Mouse (Mus musculus) heart, postnatal 36 days (tissue): ENCODE results near the gene Olfr905. TPM values are rescaled to one million over a fixed set of nuclear protein-coding genes. Genes with fewer than 3 reads are reported as not detected.

Experiments
- DNase-seq, 2 experiments: peaks; one replicate each; pipeline ENCODE4 v3.0.0; 2021 to 2022
- intact Hi-C: fragments of 180-260 bp; cut with DNase I; formaldehyde crosslinking; loops from one replicate; pipeline ENCODE4 v1.15.1; 2025
- total RNA-seq, 2 experiments: library from RNA; stranded (reverse); gene quantifications; 2 replicates each; pipeline ENCODE4 v1.2.3; 2021

The Olfr905 gene
- not detected for total RNA-seq

GRCm38 (mm10) chr9:38470807-38471206 lies at the start of gene Olfr905:
Gene Olfr905 (plus strand): TSS chr9:38471107.
- intact Hi-C loops: no loop called here
- no peak for DNase-seq

GRCm38 (mm10) chr9:38423801-38424200 lies 47.1 kb upstream of the Olfr905 start:
- intact Hi-C loops: no loop called here
- no peak for DNase-seq

GRCm38 (mm10) chr9:38427026-38427425 lies 43.9 kb upstream of the Olfr905 start:
- DNase-seq: no peak
- intact Hi-C loops: no loop called here

GRCm38 (mm10) chr9:38429155-38429554 lies 41.8 kb upstream of the Olfr905 start, which contains the start of gene Olfr901:
Gene Olfr901 (plus strand): TSS chr9:38429455.
- intact Hi-C loops: no loop called here

GRCm38 (mm10) chr9:38447352-38447751 lies 23.6 kb upstream of the Olfr905 start, which contains the start of gene Olfr902:
Gene Olfr902 (plus strand): TSS chr9:38447652.
- no peak for DNase-seq
- intact Hi-C loops: no loop called here

More at GRCm38 (mm10) chr9:38429155-38429554, 41.8 kb upstream of the Olfr905 start, which contains the start of gene Olfr901:
- no peak for DNase-seq

- intact Hi-C loops: no loop called here
- DNase-seq: no peak
Observed at GRCm38 (mm10) chr9:38462844-38463243, 8.1 kb upstream of the Olfr905 start, which contains the start of gene Olfr904. Gene Olfr904 (plus strand): TSS chr9:38463144.

- intact Hi-C loops: no loop called here
Observed at GRCm38 (mm10) chr9:38486785-38487184, 15.9 kb downstream of the Olfr905 start, which contains the start of gene Olfr906. Gene Olfr906 (plus strand): TSS chr9:38487085.

GRCm38 (mm10) chr9:38495501-38495900 lies 24.6 kb downstream of the Olfr905 start, which contains the start of gene Olfr907:
Gene Olfr907 (plus strand): TSS chr9:38495801.
- intact Hi-C loops: no loop called here
- no peak for DNase-seq

More at GRCm38 (mm10) chr9:38486785-38487184, 15.9 kb downstream of the Olfr905 start, which contains the start of gene Olfr906:
- no peak for DNase-seq

- intact Hi-C loops: no loop called here
- DNase-seq: no peak
Observed at GRCm38 (mm10) chr9:38512353-38512752, 41.4 kb downstream of the Olfr905 start.

- intact Hi-C loops: no loop called here
Observed at GRCm38 (mm10) chr9:38521280-38521679, 50.4 kb downstream of the Olfr905 start, which contains the start of gene Olfr911-ps1. Gene Olfr911-ps1 (plus strand): TSS chr9:38521580.

More at GRCm38 (mm10) chr9:38521280-38521679, 50.4 kb downstream of the Olfr905 start, which contains the start of gene Olfr911-ps1:
- no peak for DNase-seq

Other genes with a start within 250 kb of the Olfr905 start
- gene Olfr143, start 218.3 kb upstream of the Olfr905 start, total RNA-seq: not detected
- not detected for gene Olfr895, start 203.3 kb upstream of the Olfr905 start, total RNA-seq
- not detected for gene Olfr896-ps1, start 180.0 kb upstream of the Olfr905 start, total RNA-seq
- gene Olfr25, start 142.0 kb upstream of the Olfr905 start, total RNA-seq: not detected
- gene Olfr898, start 122.7 kb upstream of the Olfr905 start, total RNA-seq: not detected
- gene Olfr250, start 104.2 kb upstream of the Olfr905 start, total RNA-seq: not detected
- not detected for gene Olfr251, start 94.0 kb upstream of the Olfr905 start, total RNA-seq
- not detected for gene Olfr147, start 69.4 kb upstream of the Olfr905 start, total RNA-seq
- gene Olfr901, start 41.7 kb upstream of the Olfr905 start, total RNA-seq: not detected
- gene Olfr902, start 23.5 kb upstream of the Olfr905 start, total RNA-seq: not detected
- not detected for gene Olfr904, start 8.0 kb upstream of the Olfr905 start, total RNA-seq
- gene Olfr906, start 16.0 kb downstream of the Olfr905 start, total RNA-seq: not detected
- not detected for gene Olfr907, start 24.7 kb downstream of the Olfr905 start, total RNA-seq
- gene Olfr911-ps1, start 50.5 kb downstream of the Olfr905 start, total RNA-seq: not detected
- not detected for gene Olfr910, start 66.7 kb downstream of the Olfr905 start, total RNA-seq
- gene Olfr912, start 109.1 kb downstream of the Olfr905 start, total RNA-seq: not detected
- gene Olfr913, start 121.7 kb downstream of the Olfr905 start, total RNA-seq: not detected
- gene Olfr914, start 134.0 kb downstream of the Olfr905 start, total RNA-seq: not detected
- not detected for gene Olfr916, start 188.8 kb downstream of the Olfr905 start, total RNA-seq
- not detected for gene Olfr917, start 194.7 kb downstream of the Olfr905 start, total RNA-seq
- not detected for gene Olfr918, start 203.5 kb downstream of the Olfr905 start, total RNA-seq
- not detected for gene Olfr919, start 232.6 kb downstream of the Olfr905 start, total RNA-seq
- gene Vwa5a, start 247.2 kb downstream of the Olfr905 start, total RNA-seq: 10 to 100 TPM; 28.7 to 36.1 TPM